Mouse (Mus musculus) erythroid progenitor cell, adult 5-6 weeks (primary cell): ENCODE measurements around the gene Slc48a1. TPM values are rescaled to one million over a fixed set of nuclear protein-coding genes. Genes with fewer than 3 reads are reported as not detected.

ENCODE experiments used
- ATAC-seq: replicated peaks from 2 replicates; pipeline ENCODE4 v1.8.0; 2016; ENCODE audit warnings: moderate number of reproducible peaks, mild to moderate bottlenecking, moderate TSS enrichment, inconsistent platforms; ENCODE audit not compliant: poor library complexity, low FRiP score, severe bottlenecking
- total RNA-seq, 2 experiments: library from RNA; stranded (forward) in 1 of 2; stranded (reverse) in 1 of 2; fragments of 150-400 nt in 1 of 2; fragments of 186-747, 209-891 nt in 1 of 2; gene quantifications; 2 replicates each; pipeline versions ENCODE4 v1.2.3 to v1.2.4; 2015 to 2017; ENCODE audit warnings: low replicate concordance in 2 of 2

Gene Slc48a1
- total RNA-seq, 2 experiments from 2014 or later = 96.2 to 122 TPM

- no peak for ATAC-seq
Observed at GRCm38 (mm10) chr15:97821983-97822363, 43.7 kb downstream of the Slc48a1 start.

- ATAC-seq = no peak
Observed at GRCm38 (mm10) chr15:97822545-97823228, 44.4 kb downstream of the Slc48a1 start.

- no peak for ATAC-seq
Observed at GRCm38 (mm10) chr15:97823479-97823878, 45.2 kb downstream of the Slc48a1 start.

GRCm38 (mm10) chr15:97824042-97824441 is 45.7 kb downstream of the Slc48a1 start:
- ATAC-seq = no peak

- peak; percentile 56; the same call in 1 of the 2 replicates for ATAC-seq
Observed at GRCm38 (mm10) chr15:97825071-97825940, 47.0 kb downstream of the Slc48a1 start.

GRCm38 (mm10) chr15:97825941-97826587 is 47.7 kb downstream of the Slc48a1 start:
- ATAC-seq = no peak

GRCm38 (mm10) chr15:97826588-97827261 is 48.4 kb downstream of the Slc48a1 start:
- ATAC-seq = no peak

GRCm38 (mm10) chr15:97827401-97827800 is 49.1 kb downstream of the Slc48a1 start:
- no peak for ATAC-seq

GRCm38 (mm10) chr15:97828221-97828842 is 50.0 kb downstream of the Slc48a1 start:
- ATAC-seq = no peak

GRCm38 (mm10) chr15:97828901-97829338 is 50.6 kb downstream of the Slc48a1 start:
- ATAC-seq = no peak

GRCm38 (mm10) chr15:97829432-97829831 is 51.1 kb downstream of the Slc48a1 start:
- ATAC-seq = no peak

GRCm38 (mm10) chr15:97830253-97830787 is 52.0 kb downstream of the Slc48a1 start:
- no peak for ATAC-seq

- ATAC-seq = no peak
Observed at GRCm38 (mm10) chr15:97830788-97831241, 52.5 kb downstream of the Slc48a1 start.

- ATAC-seq = peak; percentile 47
Observed at GRCm38 (mm10) chr15:97831242-97831986, 53.1 kb downstream of the Slc48a1 start.

- ATAC-seq = no peak
Observed at GRCm38 (mm10) chr15:97831987-97832640, 53.8 kb downstream of the Slc48a1 start.

GRCm38 (mm10) chr15:97832764-97833479 is 54.6 kb downstream of the Slc48a1 start:
- no peak for ATAC-seq

GRCm38 (mm10) chr15:97836153-97836893 is 58.0 kb downstream of the Slc48a1 start:
- ATAC-seq = no peak
